Mouse (Mus musculus): Measurements from ENCODE around the gene P2rx5.

- TF ChIP-seq EP300 (IDR thresholded peaks at IDR 0.05; ENCODE audit: low read depth in 1 of 2, low read length in 2 of 2) (no peak), USF1 (IDR thresholded peaks at IDR 0.05; ENCODE audit: low read depth, low read length) (no peak), CTCF (IDR thresholded peaks at IDR 0.05 in 2 of 3, conservative IDR thresholded peaks at IDR 0.05 in 1 of 3; ENCODE audit: control insufficient read depth in 1 of 3, insufficient read depth in 1 of 3, low read depth in 2 of 3, low read length in 3 of 3, poor library complexity in 1 of 3, severe bottlenecking in 1 of 3) (no peak), RAD21 (IDR thresholded peaks at IDR 0.05; ENCODE audit: low read depth, low read length) (no peak), MEF2A (IDR thresholded peaks at IDR 0.05; ENCODE audit: extremely low read depth, insufficient replicate concordance, low read depth, low read length, poor library complexity, severe bottlenecking) (no peak), HCFC1 (IDR thresholded peaks at IDR 0.05; ENCODE audit: low read depth, low read length) (no peak), MAX (IDR thresholded peaks at IDR 0.05; ENCODE audit: low read length) (no peak), POLR2A (IDR thresholded peaks at IDR 0.05; ENCODE audit: control insufficient read depth in 1 of 2, insufficient read depth in 1 of 2, low read depth in 1 of 2, low read length in 2 of 2, poor library complexity in 1 of 2) (no peak), ZC3H11A (IDR thresholded peaks at IDR 0.05; ENCODE audit: low read depth, low read length) (no peak), ZKSCAN1 (IDR thresholded peaks at IDR 0.05; ENCODE audit: low read depth, low read length) (no peak)
Observed at GRCm38 (mm10) chr11:73172186-73172585, 12.0 kb downstream of the P2rx5 start.

Data from MEL (cell line).